Mouse (Mus musculus) layer of hippocampus, adult 8-10 months (tissue): ENCODE results near the gene Pdk4. TPM values are rescaled to one million over a fixed set of nuclear protein-coding genes. Genes with fewer than 3 reads are reported as not detected.

Source experiments
- DNase-seq, 2 experiments: peaks; one replicate each; pipeline ENCODE4 v3.0.0; 2022; ENCODE audit warnings: low spot score in 2 of 2
- total RNA-seq, 4 experiments: library from RNA; stranded (reverse); gene quantifications; 2 replicates each; pipeline ENCODE4 v1.2.4; 2022

The Pdk4 gene
- total RNA-seq, 4 experiments from 2014 or later: 16.2 to 24.4 (median 18.5) TPM

DNA sequence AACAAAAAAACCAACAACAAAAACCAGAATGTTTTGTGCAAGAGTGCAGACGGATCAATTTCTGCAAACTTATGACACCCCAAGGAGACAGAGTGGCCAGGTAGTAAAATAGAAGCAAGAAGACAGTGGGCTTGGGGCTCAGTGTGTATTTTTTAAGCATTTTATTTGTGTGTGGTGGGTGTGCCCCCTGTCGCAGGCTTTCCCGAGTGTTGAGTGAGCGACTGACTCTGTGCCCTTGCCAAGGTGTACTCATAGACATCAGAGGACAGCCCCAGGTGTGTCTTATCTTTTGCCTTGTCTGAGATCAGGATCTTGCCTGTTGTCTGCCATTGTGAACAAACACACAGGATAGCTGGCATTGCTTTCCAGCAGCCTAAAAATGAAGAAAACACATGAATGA lies 49.1 kb downstream of the Pdk4 start:
- DNase-seq: no peak

DNA sequence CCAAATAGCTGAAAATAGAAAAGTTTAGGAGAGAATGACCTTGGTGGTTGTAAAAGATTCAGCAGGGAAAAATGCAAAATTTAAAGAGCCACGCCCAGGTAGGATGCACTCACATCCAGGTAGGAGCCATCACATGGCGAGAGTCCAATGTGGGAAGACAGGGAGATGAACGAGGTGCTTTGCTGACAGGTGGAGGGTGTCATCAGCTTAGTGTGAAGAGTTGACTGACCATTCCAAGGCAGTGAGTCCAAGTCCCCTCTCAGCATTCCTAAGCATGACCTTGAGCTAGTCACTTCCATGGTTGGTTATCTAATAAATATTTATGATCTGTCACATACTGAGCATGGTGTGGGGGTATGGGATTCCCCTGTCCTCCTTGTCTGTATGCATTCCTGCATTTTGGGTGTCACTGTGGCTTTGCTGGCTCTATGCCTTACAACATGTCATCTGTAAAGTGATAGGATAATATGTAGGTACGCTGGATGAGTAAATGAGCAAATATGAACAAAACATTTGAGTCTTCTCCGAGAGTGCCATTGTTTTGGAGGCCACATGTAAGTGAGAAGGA lies 51.7 kb downstream of the Pdk4 start:
- no peak for DNase-seq

DNA sequence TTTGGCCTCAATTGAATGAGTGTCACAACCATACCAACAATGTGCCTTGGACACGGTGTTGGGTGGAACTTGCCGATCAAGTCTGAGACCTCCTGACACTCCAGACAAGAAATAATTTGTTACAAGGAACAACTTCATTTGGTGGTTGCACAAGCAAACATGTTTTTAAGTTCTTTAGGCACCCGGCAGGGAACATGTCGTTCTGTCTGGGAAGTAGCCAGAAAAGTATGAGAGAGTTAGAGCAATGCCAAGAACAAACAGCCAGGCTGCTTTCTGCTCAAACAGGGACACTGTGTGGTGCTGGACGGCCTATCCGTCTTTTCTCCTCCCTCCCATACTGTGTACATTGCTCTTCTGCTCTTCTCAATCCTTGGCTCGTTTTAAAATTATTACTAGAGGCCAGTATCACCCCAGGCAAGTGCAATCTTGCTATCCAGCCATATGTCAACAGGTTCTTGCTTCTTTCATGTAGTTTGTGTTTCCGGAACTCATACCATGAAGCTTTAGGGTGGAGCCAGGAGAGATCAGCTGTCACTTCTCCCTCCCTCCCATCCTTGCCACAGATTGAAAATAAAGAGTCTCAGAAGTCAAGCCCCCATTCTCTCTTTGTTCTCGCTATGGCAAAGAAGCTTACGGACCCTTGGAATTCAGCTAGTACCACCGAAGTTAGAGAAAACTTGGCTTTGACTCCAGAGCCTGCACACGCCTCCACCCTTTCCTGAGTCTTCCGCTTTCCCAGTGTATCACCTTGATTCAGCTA lies 52.8 kb downstream of the Pdk4 start:
- DNase-seq: peak in 1 of 2 experiments; percentile 64

DNA sequence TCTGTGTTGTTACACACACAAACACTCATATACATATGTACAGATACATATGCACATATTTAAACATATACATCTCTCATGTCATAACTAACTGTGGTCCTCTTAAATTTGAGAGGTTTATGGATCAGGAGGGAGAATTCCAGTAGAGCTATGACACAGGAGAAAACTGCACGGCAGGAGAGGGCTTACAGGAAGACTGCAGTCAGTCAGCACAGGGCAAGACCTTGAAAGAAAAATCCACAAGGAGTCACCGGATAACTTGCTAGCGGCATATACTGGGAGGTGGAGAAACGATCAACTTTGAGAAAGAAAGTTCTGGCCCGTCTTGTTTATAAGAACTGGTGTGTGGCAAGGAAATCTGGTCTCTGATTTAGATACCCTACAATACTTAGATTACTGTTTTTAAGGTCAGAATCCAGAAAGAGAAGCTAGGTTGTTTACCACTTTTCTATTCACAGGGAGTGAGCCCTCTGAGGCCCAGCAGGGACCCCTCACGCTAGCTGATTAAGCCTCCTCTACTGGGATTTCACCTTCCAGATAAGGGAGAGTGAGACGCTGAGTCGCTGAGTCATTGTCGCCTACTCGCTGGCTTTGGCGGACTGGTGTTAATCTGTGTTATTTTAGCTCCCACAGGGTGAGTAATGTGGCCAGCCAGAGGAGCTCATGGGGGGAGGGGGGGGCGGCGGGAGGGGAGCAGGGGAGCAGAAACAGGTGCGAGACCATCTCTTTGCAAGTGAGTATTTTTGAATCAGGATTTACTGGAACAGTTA lies 53.6 kb downstream of the Pdk4 start:
- peak; percentile 31 to 33 for DNase-seq

DNA sequence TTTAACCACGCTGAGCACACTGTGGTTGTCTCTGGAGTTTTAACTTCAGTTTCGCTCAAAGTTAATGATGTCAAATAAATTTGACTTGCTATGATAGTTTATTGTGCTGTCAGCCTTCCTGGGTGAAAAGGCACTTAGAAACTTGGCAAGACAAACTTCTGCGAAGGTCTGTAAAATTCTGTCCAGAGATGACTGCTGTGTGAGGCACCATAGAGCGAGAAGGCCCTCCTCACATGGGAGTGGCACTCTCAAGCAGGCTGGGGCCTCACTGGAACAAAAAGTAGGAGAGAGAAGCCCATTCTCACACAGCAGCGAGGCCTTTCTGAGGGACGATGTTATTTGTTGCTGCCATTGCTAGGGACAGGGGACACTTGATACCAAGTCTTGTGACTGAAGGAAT lies 54.9 kb downstream of the Pdk4 start:
- no peak for DNase-seq

DNA sequence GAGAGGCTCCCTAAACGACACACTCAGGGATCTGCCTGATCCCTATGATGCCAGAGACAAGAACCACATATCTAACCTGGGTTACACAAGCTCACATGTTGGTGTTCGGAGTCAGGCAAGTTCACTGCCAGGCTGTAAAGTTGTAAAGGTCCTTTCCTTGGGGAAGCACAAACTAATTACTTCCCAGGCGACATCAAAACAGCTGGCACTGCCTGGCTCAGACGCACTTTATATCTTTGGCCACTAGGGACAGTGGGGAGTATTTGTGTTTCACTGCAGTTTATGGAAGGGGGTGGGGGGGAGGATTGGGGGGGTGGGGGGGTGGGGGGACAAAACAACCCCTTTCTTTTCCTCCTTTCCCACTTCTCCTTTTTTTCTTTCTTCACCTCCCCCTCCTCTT lies 58.4 kb downstream of the Pdk4 start:
- DNase-seq: no peak

DNA sequence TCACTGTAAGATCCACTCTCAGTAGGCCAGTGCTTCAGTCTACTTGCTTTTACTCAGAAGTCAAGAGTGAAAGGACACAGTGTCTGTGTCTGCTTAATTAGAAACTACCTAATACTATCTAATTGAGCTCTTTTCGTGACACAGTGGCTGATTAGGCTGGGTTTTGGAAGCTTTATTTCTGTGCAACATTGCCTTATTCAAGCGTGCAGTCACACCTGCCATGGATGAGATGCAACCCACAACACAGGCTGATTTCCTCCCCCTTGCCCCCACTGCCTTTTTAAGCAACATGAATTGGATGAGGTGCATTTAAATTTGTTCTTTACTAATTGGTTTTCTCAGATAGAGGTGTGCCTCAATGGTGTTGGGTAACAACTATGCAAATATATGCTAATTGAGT lies 62.2 kb downstream of the Pdk4 start:
- no peak for DNase-seq

Other genes with a start within 250 kb of the Pdk4 start
- 1 to 10 TPM; 3.1 to 7.0 (median 3.7) TPM for gene Pon3, start 240.0 kb downstream of the Pdk4 start, total RNA-seq
- 10 to 100 TPM; 19.6 to 21.8 (median 20.3) TPM for gene Pon2, start 197.9 kb downstream of the Pdk4 start, total RNA-seq
- gene Asb4, start 112.9 kb downstream of the Pdk4 start, total RNA-seq: under 1 TPM in 3 of 4 experiments, not detected in 1; 0.25 to 0.73 (median 0.37) TPM
- 100 to 1,000 TPM; 136 to 150 (median 140) TPM for gene Dync1i1, start 229.3 kb upstream of the Pdk4 start, total RNA-seq